Mouse (Mus musculus) embryonic facial prominence, embryonic 10.5 days (tissue): ENCODE results near the gene Pcgf1. TPM values are rescaled to one million over a fixed set of nuclear protein-coding genes. Genes with fewer than 3 reads are reported as not detected.
A peak's percentile ranks its signal among the peaks of the same experiment; 100 is the strongest.

Experiments
- DNase-seq: peaks from one replicate; pipeline ENCODE4 v3.0.0-alpha.2; 2017; ENCODE audit warnings: low spot score
- H3K27ac ChIP-seq: fragments of 300-500 bp; sonication (generic); replicated peaks from 2 replicates; pipeline ENCODE4 v1.5.1; 2016; ENCODE audit warnings: mild to moderate bottlenecking
- H3K27me3 ChIP-seq: fragments of 300-500 bp; sonication (generic); replicated peaks from 2 replicates; pipeline ENCODE4 v1.6.1; 2016; ENCODE audit warnings: low read depth, mild to moderate bottlenecking; ENCODE audit not compliant: poor library complexity, severe bottlenecking
- H3K36me3 ChIP-seq: fragments of 300-500 bp; sonication (generic); replicated peaks from 2 replicates; pipeline ENCODE4 v1.6.1; 2016; ENCODE audit warnings: mild to moderate bottlenecking, moderate library complexity
- H3K4me1 ChIP-seq: fragments of 300-500 bp; sonication (generic); 2 replicates; pipeline ENCODE4 v1.6.1; 2016
- H3K4me3 ChIP-seq: fragments of 300-500 bp; sonication (generic); 2 replicates; pipeline ENCODE4 v1.5.1; 2016; ENCODE audit warnings: mild to moderate bottlenecking, moderate library complexity
- H3K9me3 ChIP-seq: fragments of 300-500 bp; sonication (generic); 2 replicates; pipeline ENCODE4 v1.6.1; 2016; ENCODE audit warnings: mild to moderate bottlenecking
- WGBS: fragments of 180-500 bp; shearing (Covaris S2); methylation state at CpG from one replicate; pipeline ENCODE4 v1.1.7; 2016; 5-methylcytosine and 5-hydroxymethylcytosine counted together
- polyA plus RNA-seq: library from polyadenylated mRNA; unstranded; fragments of >200 nt; fragmentation: Nextera tagmentation; extraction: Ambion mirVana; gene quantifications from 2 replicates; pipeline ENCODE4 v1.2.1, GENCODE M21; 2016

Pcgf1 gene
- polyA plus RNA-seq, 1 experiment from 2014 or later: 49.5 TPM

- peaks cover 97% of the 10 kb centered on the region for H3K27me3 ChIP-seq
- peaks cover 47% of the 10 kb centered on the region for H3K4me1 ChIP-seq
- peaks cover 6% of the 10 kb centered on the region for H3K36me3 ChIP-seq
- H3K27ac ChIP-seq: no peak overlapping the region
- under 1% methylated on average over 47 of the region's 47 CpGs for WGBS
- no peaks in the 10 kb centered on the region for H3K9me3 ChIP-seq
- H3K4me3 ChIP-seq: peak overlapping the region; percentile 49
- DNase-seq: peak; percentile 57
Measured at GRCm38 (mm10) chr6:83087205-83087925, 9.7 kb downstream of the Pcgf1 start.

GRCm38 (mm10) chr6:83087926-83088260 lies 10.2 kb downstream of the Pcgf1 start:
- Histone ChIP-seq H3K36me3 (peaks cover under 1% of the 10 kb centered on the region; the same call in 1 of the 2 replicates), H3K9me3 (no peaks in the 10 kb centered on the region), H3K4me1 (peaks cover 49% of the 10 kb centered on the region), H3K4me3 (peak overlapping the region; percentile 49), H3K27me3 (peaks cover 97% of the 10 kb centered on the region), H3K27ac (no peak overlapping the region)
- DNase-seq: no peak
- WGBS: 3% methylated on average over 9 of the region's 9 CpGs

- H3K9me3 ChIP-seq: 0 out of 2 replicates have a peak, but pooled peaks cover 5% of the 10 kb centered on the region
- 45% methylated on average over 6 of the region's 6 CpGs for WGBS
- DNase-seq: no peak
- peaks cover 66% of the 10 kb centered on the region for H3K27me3 ChIP-seq
- no peak overlapping the region for H3K4me3 ChIP-seq
- peaks cover 12% of the 10 kb centered on the region for H3K4me1 ChIP-seq
- H3K27ac ChIP-seq: no peak overlapping the region
- H3K36me3 ChIP-seq: no peaks in the 10 kb centered on the region
Measured at GRCm38 (mm10) chr6:83092416-83093127, 14.9 kb downstream of the Pcgf1 start.

GRCm38 (mm10) chr6:83095968-83096367 lies 18.3 kb downstream of the Pcgf1 start:
- Histone ChIP-seq H3K4me1 (peaks cover 6% of the 10 kb centered on the region), H3K4me3 (no peak overlapping the region), H3K36me3 (no peaks in the 10 kb centered on the region), H3K9me3 (0 out of 2 replicates have a peak, but pooled peaks cover 5% of the 10 kb centered on the region), H3K27me3 (peaks cover 53% of the 10 kb centered on the region), H3K27ac (no peak overlapping the region)
- DNase-seq: no peak
- 43% methylated on average over 6 of the region's 6 CpGs for WGBS

- Histone ChIP-seq H3K27ac (no peak overlapping the region), H3K4me3 (no peak overlapping the region), H3K36me3 (no peaks in the 10 kb centered on the region), H3K4me1 (peaks cover 24% of the 10 kb centered on the region), H3K27me3 (peaks cover 45% of the 10 kb centered on the region), H3K9me3 (0 out of 2 replicates have a peak, but pooled peaks cover 5% of the 10 kb centered on the region)
- WGBS: 73% methylated on average over 2 of the region's 2 CpGs
- no peak for DNase-seq
Measured at GRCm38 (mm10) chr6:83098411-83098810, 20.7 kb downstream of the Pcgf1 start.

- peak within 1 kb of the TSS; percentile 84 for H3K4me3 ChIP-seq
- H3K27ac ChIP-seq: peak within 1 kb of the TSS; percentile 87
- H3K36me3 ChIP-seq: peaks cover 10% of the 10 kb centered on the region
- under 1% methylated on average over 25 of the region's 25 CpGs for WGBS
- no peaks in the 10 kb centered on the region for H3K9me3 ChIP-seq
- H3K27me3 ChIP-seq: peaks cover 33% of the 10 kb centered on the region
- peak; percentile 83 for DNase-seq
- H3K4me1 ChIP-seq: peaks cover 26% of the 10 kb centered on the region
Measured at GRCm38 (mm10) chr6:83101316-83101687, 23.6 kb downstream of the Pcgf1 start, which contains the start of the genes Ccdc142 and Gm42688. Gene Ccdc142 (plus strand): TSS chr6:83101601. Gene Gm42688 (plus strand): TSS chr6:83101617.

GRCm38 (mm10) chr6:83101688-83102556 lies 24.3 kb downstream of the Pcgf1 start:
- WGBS: under 1% methylated on average over 74 of the region's 74 CpGs
- peaks cover 13% of the 10 kb centered on the region for H3K36me3 ChIP-seq
- H3K9me3 ChIP-seq: no peaks in the 10 kb centered on the region
- H3K27ac ChIP-seq: peak overlapping the region; percentile 87
- peak overlapping the region; percentile 84 for H3K4me3 ChIP-seq
- peaks cover 32% of the 10 kb centered on the region for H3K27me3 ChIP-seq
- DNase-seq: peak; percentile 81
- H3K4me1 ChIP-seq: peaks cover 26% of the 10 kb centered on the region

- Histone ChIP-seq H3K9me3 (no peaks in the 10 kb centered on the region), H3K4me1 (peaks cover 35% of the 10 kb centered on the region), H3K27me3 (peaks cover 32% of the 10 kb centered on the region), H3K27ac (no peak overlapping the region), H3K4me3 (peak overlapping the region; percentile 84), H3K36me3 (peaks cover 16% of the 10 kb centered on the region)
- DNase-seq: no peak
- 38% methylated on average over 11 of the region's 11 CpGs for WGBS
Measured at GRCm38 (mm10) chr6:83103130-83103650, 25.5 kb downstream of the Pcgf1 start.

GRCm38 (mm10) chr6:83104158-83104557 lies 26.5 kb downstream of the Pcgf1 start:
- H3K9me3 ChIP-seq: no peaks in the 10 kb centered on the region
- no peak overlapping the region for H3K4me3 ChIP-seq
- peaks cover 41% of the 10 kb centered on the region for H3K4me1 ChIP-seq
- no peak overlapping the region for H3K27ac ChIP-seq
- peaks cover 26% of the 10 kb centered on the region for H3K27me3 ChIP-seq
- WGBS: 76% methylated on average over 4 of the region's 4 CpGs
- no peak for DNase-seq
- peaks cover 16% of the 10 kb centered on the region for H3K36me3 ChIP-seq

GRCm38 (mm10) chr6:83107566-83108400 lies 30.1 kb downstream of the Pcgf1 start:
- WGBS: 33% methylated on average over 13 of the region's 13 CpGs
- H3K36me3 ChIP-seq: peaks cover 28% of the 10 kb centered on the region
- no peaks in the 10 kb centered on the region for H3K9me3 ChIP-seq
- peak overlapping the region; percentile 95 for H3K27ac ChIP-seq
- H3K4me1 ChIP-seq: peaks cover 33% of the 10 kb centered on the region
- peak overlapping the region; percentile 95 for H3K4me3 ChIP-seq
- H3K27me3 ChIP-seq: peaks cover 8% of the 10 kb centered on the region
- DNase-seq: peak; percentile 89
